Mouse (Mus musculus) embryonic fibroblast, embryonic 13.5 days (primary cell): Measurements from ENCODE around the gene Gtf2h2.

Experiments
- CTCF ChIP-seq: IDR thresholded peaks from 2 replicates; pipeline ENCODE4 v1.5.1; 2011; ENCODE audit warnings: mild to moderate bottlenecking, control low read depth, low read length, moderate library complexity, borderline replicate concordance; ENCODE audit not compliant: insufficient read depth
- POLR2A ChIP-seq: IDR thresholded peaks from 2 replicates; pipeline ENCODE4 v1.6.1; 2011; ENCODE audit warnings: low read depth, mild to moderate bottlenecking, control low read depth, low read length, moderate library complexity

GRCm38 (mm10) chr13:100483610-100484009 is 8.8 kb downstream of the Gtf2h2 start:
- TF ChIP-seq CTCF: no peak
- TF ChIP-seq POLR2A: no peak
